Mouse (Mus musculus): Measurements from ENCODE around the gene Gsx2.

The Gsx2 gene

GRCm38 (mm10) chr5:75075383-75075941 lies at the start of gene Gsx2:
Gene Gsx2 (plus strand): TSS chr5:75075601.
- DNase-seq (ENCODE audit: low spot score in 2 of 2) = no peak

GRCm38 (mm10) chr5:75035475-75035874 lies 39.9 kb upstream of the Gsx2 start:
- DNase-seq (ENCODE audit: low spot score in 2 of 2) = no peak

- DNase-seq (ENCODE audit: low spot score in 2 of 2) = no peak
Observed at GRCm38 (mm10) chr5:75039307-75039706, 36.1 kb upstream of the Gsx2 start.

- no peak for DNase-seq (ENCODE audit: low spot score in 2 of 2)
Observed at GRCm38 (mm10) chr5:75043011-75043445, 32.4 kb upstream of the Gsx2 start.

- DNase-seq (ENCODE audit: low spot score in 2 of 2) = peak; percentile 18 to 37
Observed at GRCm38 (mm10) chr5:75043621-75044301, 31.6 kb upstream of the Gsx2 start.

- DNase-seq (ENCODE audit: low spot score in 2 of 2) = peak; percentile 78 to 83
Observed at GRCm38 (mm10) chr5:75044310-75044904, 31.0 kb upstream of the Gsx2 start, which contains the start of gene Chic2. Gene Chic2 (minus strand): TSS chr5:75044774.

- no peak for DNase-seq (ENCODE audit: low spot score in 2 of 2)
Observed at GRCm38 (mm10) chr5:75045371-75045770, 30.0 kb upstream of the Gsx2 start.

- no peak for DNase-seq (ENCODE audit: low spot score in 2 of 2)
Observed at GRCm38 (mm10) chr5:75046681-75047321, 28.6 kb upstream of the Gsx2 start.

- no peak for DNase-seq (ENCODE audit: low spot score in 2 of 2)
Observed at GRCm38 (mm10) chr5:75051109-75051508, 24.3 kb upstream of the Gsx2 start.

- no peak for DNase-seq (ENCODE audit: low spot score in 2 of 2)
Observed at GRCm38 (mm10) chr5:75063177-75063576, 12.2 kb upstream of the Gsx2 start.

GRCm38 (mm10) chr5:75066715-75067114 lies 8.7 kb upstream of the Gsx2 start:
- peak; percentile 45 to 50 for DNase-seq (ENCODE audit: low spot score in 2 of 2)

GRCm38 (mm10) chr5:75067125-75067756 lies 8.2 kb upstream of the Gsx2 start:
- peak; percentile 88 for DNase-seq (ENCODE audit: low spot score in 2 of 2)

- no peak for DNase-seq (ENCODE audit: low spot score in 2 of 2)
Observed at GRCm38 (mm10) chr5:75070132-75070531, 5.3 kb upstream of the Gsx2 start.

- DNase-seq (ENCODE audit: low spot score in 2 of 2) = no peak
Observed at GRCm38 (mm10) chr5:75070656-75071375, 4.6 kb upstream of the Gsx2 start.

GRCm38 (mm10) chr5:75071951-75072350 lies 3.5 kb upstream of the Gsx2 start:
- DNase-seq (ENCODE audit: low spot score in 2 of 2) = no peak

- DNase-seq (ENCODE audit: low spot score in 2 of 2) = no peak
Observed at GRCm38 (mm10) chr5:75072532-75072931, 2.9 kb upstream of the Gsx2 start.

- no peak for DNase-seq (ENCODE audit: low spot score in 2 of 2)
Observed at GRCm38 (mm10) chr5:75073167-75073566, 2.2 kb upstream of the Gsx2 start.

GRCm38 (mm10) chr5:75073684-75074083 lies 1.7 kb upstream of the Gsx2 start:
- DNase-seq (ENCODE audit: low spot score in 2 of 2) = no peak

GRCm38 (mm10) chr5:75074132-75074531 lies 1.3 kb upstream of the Gsx2 start:
- DNase-seq (ENCODE audit: low spot score in 2 of 2) = no peak

GRCm38 (mm10) chr5:75074537-75075382 lies 641 bp upstream of the Gsx2 start:
- no peak for DNase-seq (ENCODE audit: low spot score in 2 of 2)
